Mouse (Mus musculus): ENCODE measurements around the gene Mrtfa. TPM values are rescaled to one million over a fixed set of nuclear protein-coding genes. Genes with fewer than 3 reads are reported as not detected.

The Mrtfa gene
- polyA plus RNA-seq, 1 experiment from 2014 or later: 3.9 TPM

DNA sequence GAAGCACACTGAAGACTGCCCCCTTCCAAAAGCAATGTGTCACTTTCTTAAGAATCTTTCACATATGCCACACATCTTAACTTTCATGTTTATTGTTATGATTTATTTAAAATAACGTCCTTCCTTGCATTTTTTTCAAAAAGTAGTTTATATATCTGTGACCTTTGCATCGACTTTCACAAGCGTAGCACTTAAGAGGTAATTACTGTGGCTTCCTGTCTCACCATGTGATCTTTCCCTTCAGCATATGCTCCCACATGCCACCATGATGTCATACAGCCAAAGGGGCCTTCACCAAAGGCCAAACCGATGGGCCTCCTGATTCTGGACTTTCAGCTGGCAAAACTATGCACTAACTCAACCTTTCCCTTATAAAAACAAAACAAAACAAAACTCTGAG lies 109.3 kb downstream of the Mrtfa start:
- H3K9ac ChIP-seq: no peak overlapping the region
- H3K27ac ChIP-seq: no peak overlapping the region
- H3K4me3 ChIP-seq (replicated peaks): no peak overlapping the region
- H3K27me3 ChIP-seq: no peaks in the 10 kb centered on the region
- H3K36me3 ChIP-seq: no peaks in the 10 kb centered on the region
- H3K9me3 ChIP-seq (replicated peaks): no peaks in the 10 kb centered on the region
- DNase-seq (no peak), ATAC-seq (ENCODE audit: low read depth) (no peak)
- H3K4me1 ChIP-seq (replicated peaks): no peaks in the 10 kb centered on the region
- H3K4me2 ChIP-seq: no peak overlapping the region
- WGBS (ENCODE audit: insufficient replicate concordance): 52% methylated on average over 4 of the region's 4 CpGs

DNA sequence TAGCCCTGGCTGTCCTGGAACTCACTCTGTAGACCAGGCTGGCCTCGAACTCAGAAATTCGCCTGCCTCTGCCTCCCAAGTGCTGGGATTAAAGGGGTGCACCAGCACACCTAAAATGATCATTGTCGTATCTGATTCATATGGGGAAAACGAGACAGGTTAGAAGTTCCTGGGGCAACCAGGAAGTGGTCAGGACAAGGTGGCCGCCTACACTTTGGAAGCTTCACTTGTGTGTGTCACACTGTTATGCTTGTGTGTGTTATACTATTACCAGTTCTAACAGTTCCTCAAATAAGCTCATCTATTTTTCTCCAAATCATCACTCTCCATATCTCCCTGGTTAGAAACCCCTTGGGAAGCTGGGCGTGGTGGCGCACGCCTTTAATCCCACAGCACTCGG lies 110.2 kb downstream of the Mrtfa start:
- ATAC-seq (ENCODE audit: low read depth) (no peak), DNase-seq (no peak)
- H3K4me3 ChIP-seq (replicated peaks): no peak overlapping the region
- no peak overlapping the region for H3K27ac ChIP-seq
- H3K4me1 ChIP-seq (replicated peaks): no peaks in the 10 kb centered on the region
- H3K4me2 ChIP-seq: no peak overlapping the region
- H3K36me3 ChIP-seq: no peaks in the 10 kb centered on the region
- no peaks in the 10 kb centered on the region for H3K9me3 ChIP-seq (replicated peaks)
- H3K9ac ChIP-seq: no peak overlapping the region
- 74% methylated on average over 9 of the region's 9 CpGs for WGBS (ENCODE audit: insufficient replicate concordance)
- no peaks in the 10 kb centered on the region for H3K27me3 ChIP-seq

DNA sequence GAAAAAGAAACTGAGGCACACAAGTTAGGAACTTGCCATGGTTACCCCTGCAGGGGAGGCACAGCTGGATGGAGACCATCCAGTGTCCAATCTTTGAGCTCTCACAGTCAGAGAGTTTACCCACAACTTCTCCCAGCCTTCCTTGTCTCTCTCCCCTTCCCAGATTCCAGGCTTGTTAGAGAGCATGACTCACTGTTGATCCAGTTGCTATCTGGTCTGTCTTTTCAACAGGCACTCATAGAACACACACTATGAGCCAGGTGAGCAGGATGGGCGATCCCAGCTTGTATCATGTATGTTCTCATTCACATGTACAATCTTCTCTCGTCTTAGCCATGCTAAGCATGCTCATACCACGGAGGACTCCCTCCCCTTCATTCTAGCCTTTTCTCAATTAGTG lies 111.3 kb downstream of the Mrtfa start:
- no peak for DNase-seq
- 70% methylated on average over 3 of the region's 3 CpGs for WGBS (ENCODE audit: insufficient replicate concordance)
- H3K4me2 ChIP-seq: no peak overlapping the region
- no peaks in the 10 kb centered on the region for H3K36me3 ChIP-seq
- H3K4me1 ChIP-seq (replicated peaks): no peaks in the 10 kb centered on the region
- H3K4me3 ChIP-seq (replicated peaks): no peak overlapping the region
- no peak overlapping the region for H3K27ac ChIP-seq
- no peak for ATAC-seq (ENCODE audit: low read depth)
- no peaks in the 10 kb centered on the region for H3K27me3 ChIP-seq
- H3K9ac ChIP-seq: no peak overlapping the region
- H3K9me3 ChIP-seq (replicated peaks): no peaks in the 10 kb centered on the region

DNA sequence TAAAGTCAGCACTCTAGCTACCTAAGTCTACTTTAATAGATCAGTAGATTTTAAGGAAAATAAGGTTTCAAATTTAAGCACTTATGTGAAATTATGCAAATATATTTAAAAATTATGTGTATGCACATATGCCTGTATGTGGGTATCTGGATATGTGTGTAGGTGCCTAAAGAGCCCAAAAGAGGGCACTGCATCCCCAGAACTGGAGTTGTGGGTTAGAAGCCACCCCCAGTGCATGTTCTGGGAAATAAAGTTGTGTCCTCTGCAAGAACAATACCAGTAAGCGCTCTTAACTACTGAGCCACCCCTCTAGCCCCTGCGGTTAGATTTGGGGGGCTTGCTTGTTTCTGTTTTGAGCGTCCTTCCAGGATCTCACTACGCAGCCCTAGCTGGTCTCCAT lies 113.0 kb downstream of the Mrtfa start:
- Histone ChIP-seq H3K4me1 (replicated peaks) (no peaks in the 10 kb centered on the region), H3K4me3 (replicated peaks) (no peak overlapping the region), H3K9me3 (replicated peaks) (no peaks in the 10 kb centered on the region), H3K27ac (no peak overlapping the region), H3K36me3 (no peaks in the 10 kb centered on the region), H3K9ac (no peak overlapping the region), H3K27me3 (no peaks in the 10 kb centered on the region), H3K4me2 (no peak overlapping the region)
- DNase-seq: no peak
- no peak for ATAC-seq (ENCODE audit: low read depth)
- 75% methylated on average over 4 of the region's 4 CpGs for WGBS (ENCODE audit: insufficient replicate concordance)

DNA sequence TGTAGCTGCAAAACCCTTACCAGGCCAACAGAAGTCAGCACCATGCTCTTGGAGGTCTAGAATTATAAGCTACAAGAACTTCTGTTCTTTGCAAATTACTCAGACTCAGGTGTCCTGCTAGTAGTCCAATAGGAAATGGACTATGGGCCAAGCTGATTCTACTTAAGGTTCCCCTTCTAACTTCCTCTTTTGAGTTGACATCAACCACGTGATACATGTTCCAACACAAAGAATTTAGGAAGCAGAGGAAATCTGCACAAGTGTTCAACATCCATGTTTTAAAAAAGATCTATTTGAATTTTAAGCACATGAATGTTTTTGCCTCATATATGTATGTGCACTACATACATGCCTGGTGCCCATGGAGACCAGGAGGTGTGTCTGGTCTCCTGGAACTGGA lies 116.0 kb downstream of the Mrtfa start:
- Histone ChIP-seq H3K4me2 (no peak overlapping the region), H3K9me3 (replicated peaks) (no peaks in the 10 kb centered on the region), H3K36me3 (no peaks in the 10 kb centered on the region), H3K4me1 (replicated peaks) (no peaks in the 10 kb centered on the region), H3K4me3 (replicated peaks) (no peak overlapping the region), H3K9ac (no peak overlapping the region), H3K27me3 (no peaks in the 10 kb centered on the region), H3K27ac (no peak overlapping the region)
- ATAC-seq (ENCODE audit: low read depth) (no peak), DNase-seq (no peak)
- WGBS (ENCODE audit: insufficient replicate concordance): 24% methylated on average over 1 of the region's 1 CpGs

DNA sequence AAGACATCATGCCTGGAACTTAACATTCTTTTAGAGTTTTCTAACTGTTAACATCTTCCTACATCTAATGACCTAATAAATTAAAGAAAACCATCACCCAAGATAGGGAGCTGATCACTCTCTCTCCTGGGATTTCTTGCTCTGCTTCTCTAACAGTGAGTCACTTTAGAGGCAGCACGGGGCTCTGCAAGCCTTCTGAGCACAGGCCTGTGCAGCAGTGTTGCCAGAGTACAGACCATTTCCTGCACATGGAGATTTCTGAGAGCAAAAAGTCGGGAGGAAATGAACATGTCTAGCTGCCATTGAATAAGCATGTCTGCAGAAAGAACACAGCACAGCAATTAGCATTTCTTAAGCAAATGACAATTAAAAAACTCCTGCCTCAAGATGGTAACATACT lies 116.8 kb downstream of the Mrtfa start:
- ATAC-seq (ENCODE audit: low read depth) (no peak), DNase-seq (no peak)
- 38% methylated on average over 2 of the region's 2 CpGs for WGBS (ENCODE audit: insufficient replicate concordance)
- no peaks in the 10 kb centered on the region for H3K4me1 ChIP-seq (replicated peaks)
- no peak overlapping the region for H3K4me2 ChIP-seq
- H3K27me3 ChIP-seq: no peaks in the 10 kb centered on the region
- no peak overlapping the region for H3K27ac ChIP-seq
- no peaks in the 10 kb centered on the region for H3K36me3 ChIP-seq
- no peak overlapping the region for H3K9ac ChIP-seq
- H3K9me3 ChIP-seq (replicated peaks): no peaks in the 10 kb centered on the region
- H3K4me3 ChIP-seq (replicated peaks): no peak overlapping the region

DNA sequence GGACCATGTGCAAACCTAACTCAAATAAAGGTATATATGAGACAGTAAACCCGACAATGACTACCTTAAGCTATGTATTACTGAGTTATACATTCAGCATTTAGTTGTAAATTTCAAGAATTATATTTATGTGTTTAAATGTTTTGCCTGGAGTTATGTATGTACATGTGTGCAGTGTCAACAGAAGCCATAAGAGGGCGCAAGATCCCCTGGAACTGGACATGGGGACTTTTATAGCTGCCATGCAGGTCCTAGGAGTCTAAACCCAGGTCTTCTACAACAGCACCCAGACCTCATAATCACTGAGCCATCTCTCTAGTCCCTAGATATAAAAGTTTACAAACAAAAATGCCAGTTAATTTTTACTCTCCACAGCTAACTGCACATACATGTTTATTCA lies 117.8 kb downstream of the Mrtfa start:
- Histone ChIP-seq H3K9me3 (replicated peaks) (no peaks in the 10 kb centered on the region), H3K27me3 (no peaks in the 10 kb centered on the region), H3K4me1 (replicated peaks) (no peaks in the 10 kb centered on the region), H3K4me2 (no peak overlapping the region), H3K4me3 (replicated peaks) (no peak overlapping the region), H3K9ac (no peak overlapping the region), H3K36me3 (no peaks in the 10 kb centered on the region), H3K27ac (no peak overlapping the region)
- ATAC-seq (ENCODE audit: low read depth) (no peak), DNase-seq (no peak)
- 55% methylated on average over 2 of the region's 2 CpGs for WGBS (ENCODE audit: insufficient replicate concordance)

DNA sequence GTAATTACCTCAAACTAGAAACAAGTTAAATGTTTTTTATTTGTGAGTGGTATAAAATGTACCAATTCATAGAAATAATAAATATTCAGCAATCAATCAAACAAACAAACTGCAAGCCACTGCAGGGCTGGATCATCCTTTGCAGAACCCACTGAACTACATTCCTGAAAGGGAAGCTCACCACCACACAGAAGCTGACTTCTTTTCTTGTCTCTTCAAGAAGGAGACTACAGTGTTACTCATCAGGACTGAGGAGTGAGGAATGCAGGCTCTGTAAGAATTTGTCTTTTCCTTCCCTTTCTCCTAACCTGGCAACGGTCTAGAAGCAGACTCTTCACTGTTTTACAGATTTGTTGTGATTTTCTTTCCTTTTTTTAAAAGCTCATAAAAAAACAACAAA lies 120.1 kb downstream of the Mrtfa start:
- Histone ChIP-seq H3K36me3 (no peaks in the 10 kb centered on the region), H3K27ac (no peak overlapping the region), H3K4me3 (replicated peaks) (no peak overlapping the region), H3K9me3 (replicated peaks) (no peaks in the 10 kb centered on the region), H3K9ac (no peak overlapping the region), H3K4me2 (no peak overlapping the region), H3K4me1 (replicated peaks) (no peaks in the 10 kb centered on the region; the same call in 1 of the 2 replicates), H3K27me3 (no peaks in the 10 kb centered on the region)
- WGBS (ENCODE audit: insufficient replicate concordance): 43% methylated on average over 1 of the region's 1 CpGs
- ATAC-seq (ENCODE audit: low read depth) (no peak), DNase-seq (no peak)

DNA sequence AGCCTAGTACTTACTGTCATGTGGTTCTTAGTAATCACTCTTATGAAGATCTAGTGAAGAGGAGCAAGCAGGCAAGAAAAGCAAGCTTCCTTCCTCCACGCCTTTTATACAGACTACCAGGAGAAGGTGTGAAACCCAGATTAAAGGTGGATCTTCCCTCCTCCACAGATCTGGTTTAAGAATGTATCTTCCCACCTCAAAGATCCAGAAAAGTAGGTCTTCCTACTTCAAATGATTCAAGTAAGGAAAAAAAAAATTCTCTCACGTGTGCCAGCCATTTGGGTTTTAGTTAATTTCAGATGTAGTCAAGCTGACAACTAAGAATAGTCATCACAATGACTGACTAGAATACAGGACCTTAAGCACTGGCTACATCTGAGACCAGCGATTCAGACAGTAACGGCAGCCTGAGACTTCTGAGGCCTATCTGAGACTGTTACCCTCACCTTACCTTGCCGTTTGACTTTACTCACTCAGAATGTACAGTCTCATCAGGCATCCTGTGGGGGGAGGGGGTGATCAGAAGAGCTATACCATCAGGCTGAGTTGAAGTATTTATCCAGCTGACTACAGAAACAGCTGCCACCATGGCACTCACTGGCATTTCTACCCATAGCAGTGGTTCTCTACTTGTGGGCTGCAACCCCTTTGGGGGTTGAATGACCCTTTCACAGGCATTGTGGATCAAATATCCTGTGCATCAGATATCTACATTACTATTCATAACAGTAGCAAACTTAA lies 121.7 kb downstream of the Mrtfa start:
- H3K4me1 ChIP-seq (replicated peaks): no peaks in the 10 kb centered on the region; the same call in 1 of the 2 replicates
- H3K4me2 ChIP-seq: no peak overlapping the region
- no peaks in the 10 kb centered on the region for H3K27me3 ChIP-seq
- 67% methylated on average over 5 of the region's 5 CpGs for WGBS (ENCODE audit: insufficient replicate concordance)
- H3K27ac ChIP-seq: no peak overlapping the region
- no peak for ATAC-seq (ENCODE audit: low read depth)
- H3K36me3 ChIP-seq: no peaks in the 10 kb centered on the region
- no peaks in the 10 kb centered on the region for H3K9me3 ChIP-seq (replicated peaks)
- no peak overlapping the region for H3K4me3 ChIP-seq (replicated peaks)
- no peak for DNase-seq
- no peak overlapping the region for H3K9ac ChIP-seq

DNA sequence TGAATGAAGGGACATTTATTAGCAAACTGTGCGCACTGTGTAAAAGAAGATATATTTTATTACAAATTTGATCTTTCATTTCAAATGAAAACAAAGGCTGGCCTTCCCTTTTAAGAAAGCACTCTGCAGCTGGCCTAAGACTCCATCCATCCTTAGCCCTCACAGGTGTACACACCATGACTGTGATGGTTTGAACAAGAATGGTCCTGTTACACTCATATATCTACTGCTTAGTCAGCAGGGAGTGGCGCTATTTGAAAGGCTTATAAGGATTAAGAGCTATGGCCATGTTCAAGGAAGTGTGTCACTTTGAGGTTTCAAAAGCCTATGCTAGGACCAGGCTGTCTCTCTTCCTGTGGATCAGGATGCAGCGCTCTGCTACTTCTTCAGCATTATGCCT lies 122.8 kb downstream of the Mrtfa start:
- no peak overlapping the region for H3K27ac ChIP-seq
- peaks cover 3% of the 10 kb centered on the region for H3K4me1 ChIP-seq (replicated peaks)
- DNase-seq (no peak), ATAC-seq (ENCODE audit: low read depth) (no peak)
- no peak overlapping the region for H3K4me2 ChIP-seq
- H3K27me3 ChIP-seq: no peaks in the 10 kb centered on the region
- H3K9ac ChIP-seq: no peak overlapping the region
- 70% methylated on average over 3 of the region's 3 CpGs for WGBS (ENCODE audit: insufficient replicate concordance)
- H3K9me3 ChIP-seq (replicated peaks): no peaks in the 10 kb centered on the region
- H3K36me3 ChIP-seq: no peaks in the 10 kb centered on the region
- H3K4me3 ChIP-seq (replicated peaks): no peak overlapping the region

DNA sequence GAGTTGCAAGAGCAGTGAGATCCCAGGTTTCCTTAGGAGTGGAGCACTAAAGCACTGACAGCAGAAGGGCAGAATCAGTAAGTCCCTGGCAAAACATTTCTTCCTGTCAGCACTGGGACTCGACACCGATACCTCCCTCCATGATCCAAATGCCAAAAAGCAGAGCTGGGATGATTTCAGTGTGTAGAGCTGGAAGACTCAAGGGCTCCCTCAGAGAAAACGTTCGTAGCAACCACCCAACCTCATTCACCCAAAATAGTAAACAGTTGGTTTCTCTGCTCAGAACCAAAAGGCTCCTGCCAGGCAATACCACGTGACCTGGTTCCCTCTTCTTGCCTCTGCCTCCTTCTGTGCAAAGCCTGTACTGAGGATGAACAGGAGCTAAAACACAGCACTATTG lies 123.6 kb downstream of the Mrtfa start:
- no peak overlapping the region for H3K4me2 ChIP-seq
- H3K36me3 ChIP-seq: no peaks in the 10 kb centered on the region
- no peak overlapping the region for H3K9ac ChIP-seq
- H3K27ac ChIP-seq: no peak overlapping the region
- ATAC-seq (ENCODE audit: low read depth) (no peak), DNase-seq (no peak)
- peaks cover 11% of the 10 kb centered on the region for H3K4me1 ChIP-seq (replicated peaks)
- 59% methylated on average over 5 of the region's 5 CpGs for WGBS (ENCODE audit: insufficient replicate concordance)
- no peaks in the 10 kb centered on the region for H3K27me3 ChIP-seq
- no peaks in the 10 kb centered on the region for H3K9me3 ChIP-seq (replicated peaks)
- no peak overlapping the region for H3K4me3 ChIP-seq (replicated peaks)

DNA sequence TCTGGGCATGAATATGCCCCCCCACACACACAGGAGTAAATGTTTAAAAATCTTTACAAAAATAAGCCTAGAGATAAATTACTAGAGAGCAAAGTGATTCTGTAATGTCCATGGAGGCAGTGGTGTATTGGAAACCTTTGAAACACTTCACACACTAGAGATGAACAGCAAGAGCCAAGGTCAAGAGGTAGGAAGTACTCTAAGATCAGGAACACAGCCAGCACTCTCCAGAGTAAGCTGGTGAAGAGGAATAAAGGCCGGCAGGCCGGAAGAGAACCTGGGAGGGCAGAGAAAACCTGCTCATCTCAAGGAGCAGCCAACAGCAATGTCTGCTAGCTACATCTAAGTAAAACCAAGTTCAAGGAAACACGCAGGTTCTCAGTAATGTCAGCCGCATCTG lies 125.9 kb downstream of the Mrtfa start:
- no peak overlapping the region for H3K4me2 ChIP-seq
- no peak overlapping the region for H3K27ac ChIP-seq
- ATAC-seq (ENCODE audit: low read depth): no peak

More for the DNA sequence above, 125.9 kb downstream of the Mrtfa start:
- Histone ChIP-seq H3K36me3 (no peaks in the 10 kb centered on the region), H3K4me3 (replicated peaks) (no peak overlapping the region), H3K27me3 (no peaks in the 10 kb centered on the region), H3K9ac (no peak overlapping the region), H3K4me1 (replicated peaks) (peaks cover 19% of the 10 kb centered on the region), H3K9me3 (replicated peaks) (no peaks in the 10 kb centered on the region)
- no peak for DNase-seq
- WGBS (ENCODE audit: insufficient replicate concordance): 86% methylated on average over 4 of the region's 4 CpGs
